Mouse (Mus musculus): Measurements from ENCODE around the gene Rassf2. TPM values are rescaled to one million over a fixed set of nuclear protein-coding genes. Genes with fewer than 3 reads are reported as not detected.

Gene Rassf2
- polyA plus RNA-seq (2016; fragmentation: Nextera tagmentation; extraction: Ambion mirVana) = 28.6 and 33.5 TPM in 2 replicates

DNA sequence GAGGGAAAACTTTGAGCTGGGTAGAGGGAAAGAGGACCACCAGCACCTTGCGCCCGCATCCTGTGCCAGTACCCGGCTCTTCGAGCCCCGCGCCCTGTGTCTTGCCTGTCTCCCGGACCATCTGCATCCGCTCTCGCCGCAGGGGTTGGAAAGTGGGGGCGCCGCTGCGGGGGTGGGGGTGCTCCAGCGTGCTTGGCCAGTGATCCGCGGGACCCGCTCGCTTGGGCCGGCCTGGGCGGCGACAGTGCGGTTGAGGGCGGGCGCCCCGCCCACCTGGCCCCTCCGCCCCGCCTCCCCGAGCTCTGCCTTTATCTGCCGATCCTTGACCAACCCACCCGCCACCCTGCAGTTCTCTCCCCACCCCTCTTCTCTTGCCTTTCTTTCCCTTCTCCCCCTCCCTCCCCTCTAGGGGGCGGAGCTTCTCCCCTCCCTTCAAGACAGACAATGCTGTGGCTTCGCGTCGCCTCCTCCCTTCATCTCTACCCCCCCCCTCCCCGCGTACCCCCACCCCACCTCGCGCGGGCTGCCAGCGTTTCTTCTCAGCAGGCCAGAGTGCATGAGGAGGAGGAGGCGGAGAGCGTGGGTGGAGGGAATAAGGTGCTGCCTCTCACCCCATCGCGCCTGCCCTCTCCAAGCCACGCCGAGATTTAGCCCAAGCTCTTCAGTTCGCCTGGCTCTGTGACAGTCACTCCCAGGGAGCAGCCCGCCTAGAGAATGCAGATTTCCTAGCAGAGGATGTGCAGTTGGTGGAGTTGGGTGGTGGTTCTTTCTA, at the start of gene Rassf2:
Gene Rassf2 (minus strand): TSS at position 613 of the 772 bp plus-strand sequence.
- Histone ChIP-seq H3K4me3 (peak within 1 kb of the TSS; percentile 75), H3K27ac (peak within 1 kb of the TSS; percentile 94), H3K36me3 (peaks cover 10% of the 10 kb centered on the region; the same call in 1 of the 2 replicates), H3K27me3 (ENCODE audit: insufficient read depth, poor library complexity, severe bottlenecking) (peaks cover 22% of the 10 kb centered on the region), H3K4me1 (replicated peaks) (peaks cover 59% of the 10 kb centered on the region), H3K9me3 (no peaks in the 10 kb centered on the region)
- DNase-seq (ENCODE audit: low spot score) = peak; percentile 93
- under 1% methylated on average over 46 of the region's 48 CpGs for WGBS

GRCm38 (mm10) chr2:132079139-132079538, 49.1 kb upstream of the Rassf2 start:
- no peak for DNase-seq (ENCODE audit: low spot score)
- Histone ChIP-seq H3K27me3 (ENCODE audit: insufficient read depth, poor library complexity, severe bottlenecking) (no peaks in the 10 kb centered on the region), H3K4me1 (replicated peaks) (no peaks in the 10 kb centered on the region; the same call in 1 of the 2 replicates), H3K27ac (no peak overlapping the region), H3K4me3 (no peak overlapping the region), H3K36me3 (peaks cover 12% of the 10 kb centered on the region; the same call in 1 of the 2 replicates), H3K9me3 (no peaks in the 10 kb centered on the region)
- WGBS = 76% methylated on average over 5 of the region's 5 CpGs

GRCm38 (mm10) chr2:132073052-132073451, 43.0 kb upstream of the Rassf2 start:
- no peak for DNase-seq (ENCODE audit: low spot score)
- no peak overlapping the region for H3K4me3 ChIP-seq
- H3K36me3 ChIP-seq = peaks cover 29% of the 10 kb centered on the region; the same call in 1 of the 2 replicates
- 80% methylated on average over 3 of the region's 3 CpGs for WGBS
- H3K9me3 ChIP-seq = no peaks in the 10 kb centered on the region
- H3K4me1 ChIP-seq (replicated peaks) = peaks cover 4% of the 10 kb centered on the region; the same call in 1 of the 2 replicates
- H3K27ac ChIP-seq = no peak overlapping the region
- H3K27me3 ChIP-seq (ENCODE audit: insufficient read depth, poor library complexity, severe bottlenecking) = no peaks in the 10 kb centered on the region

DNA sequence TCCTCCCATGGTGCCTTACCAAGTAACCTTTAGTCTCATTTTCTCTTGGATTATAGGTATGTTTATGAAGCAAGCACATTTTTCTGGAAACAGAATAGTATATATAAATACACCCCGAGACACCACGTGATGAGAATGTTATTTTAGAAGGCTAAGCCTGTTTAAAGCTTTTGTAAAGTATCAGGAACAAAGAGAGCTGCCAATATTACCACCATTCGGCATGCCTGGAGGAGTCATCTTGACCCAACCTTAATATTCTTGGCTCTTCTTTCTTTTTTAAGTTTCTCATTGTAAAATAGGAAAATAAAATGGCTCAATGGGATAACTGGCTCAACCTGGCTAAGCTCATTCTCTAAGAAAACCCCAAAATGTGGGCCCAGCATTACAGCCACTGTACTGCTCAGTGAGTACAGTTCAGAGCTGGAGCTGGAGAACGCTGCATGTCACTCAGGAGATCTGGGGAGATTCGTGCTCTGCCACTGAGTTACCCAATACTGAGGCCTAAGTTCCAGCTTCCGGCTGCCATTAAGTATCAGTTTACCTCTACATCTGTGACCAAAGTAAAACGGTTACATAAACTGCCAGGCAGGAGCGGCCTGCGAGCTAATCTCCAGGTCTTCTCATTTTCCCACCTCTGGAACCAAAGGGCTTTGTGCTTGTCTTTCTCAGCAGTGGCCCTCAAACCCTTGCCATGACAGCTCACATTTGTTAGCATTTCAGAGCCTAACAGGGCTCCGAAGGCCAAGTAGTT, 40.1 kb upstream of the Rassf2 start:
- WGBS = 80% methylated on average over 10 of the region's 10 CpGs
- DNase-seq (ENCODE audit: low spot score) = no peak
- H3K4me1 ChIP-seq (replicated peaks) = 0 out of 2 replicates have a peak, but pooled peaks cover 4% of the 10 kb centered on the region
- no peaks in the 10 kb centered on the region for H3K27me3 ChIP-seq (ENCODE audit: insufficient read depth, poor library complexity, severe bottlenecking)
- H3K4me3 ChIP-seq = no peak overlapping the region
- peaks cover 31% of the 10 kb centered on the region; the same call in 1 of the 2 replicates for H3K36me3 ChIP-seq
- H3K9me3 ChIP-seq = no peaks in the 10 kb centered on the region
- H3K27ac ChIP-seq = no peak overlapping the region

GRCm38 (mm10) chr2:132064185-132064831, 34.2 kb upstream of the Rassf2 start:
- no peak for DNase-seq (ENCODE audit: low spot score)
- 89% methylated on average over 11 of the region's 11 CpGs for WGBS
- Histone ChIP-seq H3K9me3 (no peaks in the 10 kb centered on the region), H3K4me3 (no peak overlapping the region), H3K27me3 (ENCODE audit: insufficient read depth, poor library complexity, severe bottlenecking) (no peaks in the 10 kb centered on the region), H3K27ac (no peak overlapping the region), H3K4me1 (replicated peaks) (no peaks in the 10 kb centered on the region), H3K36me3 (peaks cover 21% of the 10 kb centered on the region)

GRCm38 (mm10) chr2:132063776-132064175, 33.7 kb upstream of the Rassf2 start:
- WGBS = 88% methylated on average over 3 of the region's 3 CpGs
- Histone ChIP-seq H3K9me3 (no peaks in the 10 kb centered on the region), H3K27ac (no peak overlapping the region; the same call in 1 of the 2 replicates), H3K4me1 (replicated peaks) (no peaks in the 10 kb centered on the region), H3K4me3 (no peak overlapping the region), H3K27me3 (ENCODE audit: insufficient read depth, poor library complexity, severe bottlenecking) (no peaks in the 10 kb centered on the region), H3K36me3 (peaks cover 23% of the 10 kb centered on the region)
- no peak for DNase-seq (ENCODE audit: low spot score)

GRCm38 (mm10) chr2:132061884-132062283, 31.8 kb upstream of the Rassf2 start:
- Histone ChIP-seq H3K27ac (no peak overlapping the region), H3K4me3 (no peak overlapping the region), H3K27me3 (ENCODE audit: insufficient read depth, poor library complexity, severe bottlenecking) (no peaks in the 10 kb centered on the region), H3K4me1 (replicated peaks) (no peaks in the 10 kb centered on the region), H3K9me3 (no peaks in the 10 kb centered on the region), H3K36me3 (peaks cover 38% of the 10 kb centered on the region)
- 96% methylated on average over 11 of the region's 11 CpGs for WGBS
- no peak for DNase-seq (ENCODE audit: low spot score)

DNA sequence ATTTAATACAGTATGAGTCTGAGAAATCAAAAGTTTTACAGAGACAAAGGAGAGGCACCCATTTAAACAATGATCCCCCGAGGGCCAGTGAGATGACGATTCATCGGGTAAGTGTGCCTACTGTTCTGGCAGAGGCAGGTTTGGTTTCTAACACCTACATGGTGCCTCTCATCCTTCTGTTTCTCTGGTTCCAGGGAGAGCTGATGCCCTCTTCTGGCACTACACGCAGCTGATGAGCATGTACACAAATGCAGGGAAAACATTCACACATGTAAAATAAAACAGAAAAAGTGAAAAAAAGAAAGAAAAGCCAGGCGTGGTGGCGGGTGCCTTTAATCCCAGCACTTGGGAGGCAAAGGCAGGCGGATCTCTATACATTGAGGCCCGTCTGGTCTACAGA, 29.9 kb upstream of the Rassf2 start:
- no peak for DNase-seq (ENCODE audit: low spot score)
- Histone ChIP-seq H3K4me3 (no peak overlapping the region), H3K9me3 (no peaks in the 10 kb centered on the region), H3K27ac (no peak overlapping the region), H3K4me1 (replicated peaks) (no peaks in the 10 kb centered on the region), H3K27me3 (ENCODE audit: insufficient read depth, poor library complexity, severe bottlenecking) (no peaks in the 10 kb centered on the region), H3K36me3 (peaks cover 48% of the 10 kb centered on the region)
- 90% methylated on average over 8 of the region's 8 CpGs for WGBS

GRCm38 (mm10) chr2:132055349-132055753, 25.3 kb upstream of the Rassf2 start:
- no peaks in the 10 kb centered on the region for H3K27me3 ChIP-seq (ENCODE audit: insufficient read depth, poor library complexity, severe bottlenecking)
- H3K4me1 ChIP-seq (replicated peaks) = no peaks in the 10 kb centered on the region
- no peak overlapping the region for H3K4me3 ChIP-seq
- peaks cover 39% of the 10 kb centered on the region for H3K36me3 ChIP-seq
- no peak overlapping the region for H3K27ac ChIP-seq
- no peaks in the 10 kb centered on the region for H3K9me3 ChIP-seq
- DNase-seq (ENCODE audit: low spot score) = no peak
- 94% methylated on average over 8 of the region's 8 CpGs for WGBS

- H3K36me3 ChIP-seq = peaks cover 30% of the 10 kb centered on the region
- no peaks in the 10 kb centered on the region for H3K9me3 ChIP-seq
- no peak for DNase-seq (ENCODE audit: low spot score)
- H3K27me3 ChIP-seq (ENCODE audit: insufficient read depth, poor library complexity, severe bottlenecking) = no peaks in the 10 kb centered on the region
- no peaks in the 10 kb centered on the region for H3K4me1 ChIP-seq (replicated peaks)
- no peak overlapping the region for H3K4me3 ChIP-seq
- no peak overlapping the region for H3K27ac ChIP-seq
- WGBS = 86% methylated on average over 4 of the region's 4 CpGs
These were observed 23.8 kb upstream of the Rassf2 start for GRCm38 (mm10) chr2:132053824-132054223.

DNA sequence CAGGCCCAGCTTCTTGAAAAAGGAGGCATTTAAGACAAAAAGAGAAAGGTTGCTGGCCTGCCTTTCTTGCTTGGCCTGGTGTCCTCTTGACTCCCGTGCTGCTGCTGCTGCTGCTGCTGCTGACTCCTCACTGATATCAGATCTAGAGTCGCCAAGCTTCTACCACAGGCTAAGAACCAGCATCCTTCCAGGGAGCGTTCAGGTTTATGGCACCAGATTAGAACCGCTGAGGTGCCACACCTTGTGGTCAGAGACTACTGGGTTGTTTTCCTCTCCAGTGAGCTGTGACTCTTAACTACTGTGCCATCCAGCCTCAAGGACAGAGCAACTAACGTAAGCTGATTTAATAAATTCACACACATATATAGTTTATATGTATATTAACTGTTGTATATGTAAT, 21.7 kb upstream of the Rassf2 start:
- Histone ChIP-seq H3K4me3 (no peak overlapping the region), H3K4me1 (replicated peaks) (no peaks in the 10 kb centered on the region), H3K27ac (no peak overlapping the region), H3K27me3 (ENCODE audit: insufficient read depth, poor library complexity, severe bottlenecking) (no peaks in the 10 kb centered on the region), H3K36me3 (peaks cover 14% of the 10 kb centered on the region), H3K9me3 (no peaks in the 10 kb centered on the region)
- WGBS = 85% methylated on average over 5 of the region's 5 CpGs
- no peak for DNase-seq (ENCODE audit: low spot score)

GRCm38 (mm10) chr2:132049921-132050320, 19.9 kb upstream of the Rassf2 start:
- H3K36me3 ChIP-seq = no peaks in the 10 kb centered on the region
- 38% methylated on average over 3 of the region's 3 CpGs for WGBS
- H3K27ac ChIP-seq = no peak overlapping the region
- H3K4me1 ChIP-seq (replicated peaks) = peaks cover 3% of the 10 kb centered on the region
- H3K27me3 ChIP-seq (ENCODE audit: insufficient read depth, poor library complexity, severe bottlenecking) = no peaks in the 10 kb centered on the region
- no peaks in the 10 kb centered on the region for H3K9me3 ChIP-seq
- no peak overlapping the region for H3K4me3 ChIP-seq
- DNase-seq (ENCODE audit: low spot score) = no peak
